Mouse (Mus musculus): ENCODE measurements around the gene Klf7. TPM values are rescaled to one million over a fixed set of nuclear protein-coding genes. Genes with fewer than 3 reads are reported as not detected.

The Klf7 gene
- polyA plus RNA-seq, 1 experiment = 11.8 TPM

DNA sequence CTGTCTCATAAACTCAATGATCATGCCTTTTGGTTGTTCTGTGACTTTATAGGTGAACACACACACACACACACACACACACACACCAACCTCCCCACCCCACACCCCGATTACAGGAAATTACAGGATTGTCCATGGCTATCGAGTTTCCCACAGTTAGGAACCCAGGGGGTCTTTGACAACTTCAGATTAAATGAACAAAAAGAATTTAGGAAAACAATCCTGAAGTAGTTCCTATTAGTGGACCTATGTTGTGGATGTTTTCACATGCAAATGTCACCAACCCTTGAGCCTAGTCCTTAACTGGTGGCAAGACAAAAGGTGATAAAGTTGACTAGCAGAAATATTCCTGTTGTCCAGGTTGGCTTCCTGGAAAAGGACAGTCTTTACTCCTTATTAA is 113.1 kb downstream of the Klf7 start:
- no peak for TF ChIP-seq POLR2A (IDR thresholded peaks at IDR 0.05; ENCODE audit: borderline replicate concordance, low read depth, low read length)
- no peak for TF ChIP-seq CTCF (IDR thresholded peaks at IDR 0.05; ENCODE audit: low read depth, low read length)
- Histone ChIP-seq H3K4me1 (ENCODE audit: control insufficient read depth, insufficient read depth, low read length) (0 out of 2 replicates have a peak, but pooled peaks cover 6% of the 10 kb centered on the region), H3K27ac (ENCODE audit: insufficient read depth, low read depth, low read length) (no peak overlapping the region), H3K4me3 (ENCODE audit: insufficient read depth, low read length) (no peak overlapping the region)

DNA sequence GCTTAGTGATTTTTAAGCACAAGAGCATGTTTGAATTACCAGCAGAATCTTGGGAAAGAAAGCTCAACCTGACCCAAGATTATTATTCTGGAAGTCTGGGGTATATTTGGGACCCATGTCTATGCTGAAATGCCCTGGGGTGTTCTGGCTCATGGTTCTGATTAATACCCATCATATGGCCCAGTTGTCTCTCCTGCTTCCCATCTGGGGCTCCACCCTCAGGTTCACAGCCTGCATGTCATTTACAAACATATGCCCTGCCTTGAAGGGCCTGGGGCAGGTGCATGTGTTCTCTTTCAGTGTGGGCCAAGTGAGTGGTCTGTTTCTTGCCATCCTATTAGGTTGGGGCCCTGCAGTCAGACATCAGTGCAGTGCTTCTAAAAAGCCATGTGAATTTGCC is 114.1 kb downstream of the Klf7 start:
- Histone ChIP-seq H3K27ac (ENCODE audit: insufficient read depth, low read depth, low read length) (no peak overlapping the region), H3K4me1 (ENCODE audit: control insufficient read depth, insufficient read depth, low read length) (peaks cover 15% of the 10 kb centered on the region), H3K4me3 (ENCODE audit: insufficient read depth, low read length) (no peak overlapping the region)
- no peak for TF ChIP-seq POLR2A (IDR thresholded peaks at IDR 0.05; ENCODE audit: borderline replicate concordance, low read depth, low read length)
- no peak for TF ChIP-seq CTCF (IDR thresholded peaks at IDR 0.05; ENCODE audit: low read depth, low read length)

DNA sequence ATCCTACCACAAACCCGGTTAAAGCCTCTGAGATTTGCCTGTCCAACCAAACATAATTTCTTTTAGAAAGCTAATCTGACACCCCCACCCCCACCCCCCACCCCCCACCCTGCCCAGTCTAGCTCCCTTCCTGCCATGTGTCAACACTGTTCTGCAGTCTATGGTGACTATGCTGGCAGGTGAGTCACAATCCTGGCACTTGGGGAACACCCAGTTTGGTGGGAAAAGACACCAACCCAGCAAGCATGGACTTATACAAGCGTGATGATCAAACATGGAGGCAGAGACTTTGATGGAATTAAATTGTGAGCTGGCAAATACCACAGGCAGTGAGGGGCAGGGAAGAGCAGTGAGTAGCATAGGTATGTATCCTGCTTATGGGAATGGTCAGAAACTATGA is 116.9 kb downstream of the Klf7 start:
- Histone ChIP-seq H3K27ac (ENCODE audit: insufficient read depth, low read depth, low read length) (no peak overlapping the region), H3K4me1 (ENCODE audit: control insufficient read depth, insufficient read depth, low read length) (peaks cover 27% of the 10 kb centered on the region), H3K4me3 (ENCODE audit: insufficient read depth, low read length) (no peak overlapping the region)
- TF ChIP-seq POLR2A (IDR thresholded peaks at IDR 0.05; ENCODE audit: borderline replicate concordance, low read depth, low read length) (no peak), CTCF (IDR thresholded peaks at IDR 0.05; ENCODE audit: low read depth, low read length) (no peak)

DNA sequence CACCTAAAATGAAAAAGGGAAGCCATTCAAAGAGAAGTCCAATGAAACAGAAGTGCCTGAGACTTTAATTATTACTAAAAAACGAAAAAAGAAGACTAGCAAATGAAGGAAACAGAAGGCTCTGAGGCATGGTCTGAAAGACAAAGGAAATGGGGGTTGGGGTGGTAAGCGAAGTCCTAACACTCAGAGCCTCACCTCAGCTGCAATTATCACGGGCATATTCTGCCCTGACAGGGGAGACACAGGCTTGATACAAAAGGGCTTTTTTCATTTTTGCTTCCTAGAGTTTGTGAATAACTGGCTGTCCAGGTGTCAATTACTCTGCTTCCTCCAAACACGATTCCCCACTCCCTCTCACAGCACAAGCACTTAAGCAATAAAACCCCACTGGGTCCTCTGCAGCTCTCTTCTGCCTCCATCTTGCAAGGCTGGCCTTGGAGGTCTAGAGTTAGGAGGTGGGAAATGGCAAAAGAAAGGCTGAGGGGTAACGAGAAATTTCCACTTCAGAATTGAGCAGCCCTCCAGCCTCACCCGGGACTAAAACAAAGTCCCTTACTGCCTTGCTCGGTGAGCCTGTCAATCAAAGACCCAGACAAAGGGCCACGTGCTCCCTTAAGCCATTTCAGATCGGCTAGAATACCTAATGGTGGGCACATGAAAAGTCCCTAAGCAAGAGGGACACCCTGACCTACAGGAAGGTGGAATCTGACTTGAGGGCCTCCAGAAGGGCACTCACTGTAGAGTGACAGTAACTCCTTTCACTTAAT is 118.4 kb downstream of the Klf7 start:
- Histone ChIP-seq H3K27ac (ENCODE audit: insufficient read depth, low read depth, low read length) (no peak overlapping the region), H3K4me3 (ENCODE audit: insufficient read depth, low read length) (no peak overlapping the region), H3K4me1 (ENCODE audit: control insufficient read depth, insufficient read depth, low read length) (peaks cover 27% of the 10 kb centered on the region)
- TF ChIP-seq POLR2A (IDR thresholded peaks at IDR 0.05; ENCODE audit: borderline replicate concordance, low read depth, low read length) (no peak), CTCF (IDR thresholded peaks at IDR 0.05; ENCODE audit: low read depth, low read length) (no peak)

DNA sequence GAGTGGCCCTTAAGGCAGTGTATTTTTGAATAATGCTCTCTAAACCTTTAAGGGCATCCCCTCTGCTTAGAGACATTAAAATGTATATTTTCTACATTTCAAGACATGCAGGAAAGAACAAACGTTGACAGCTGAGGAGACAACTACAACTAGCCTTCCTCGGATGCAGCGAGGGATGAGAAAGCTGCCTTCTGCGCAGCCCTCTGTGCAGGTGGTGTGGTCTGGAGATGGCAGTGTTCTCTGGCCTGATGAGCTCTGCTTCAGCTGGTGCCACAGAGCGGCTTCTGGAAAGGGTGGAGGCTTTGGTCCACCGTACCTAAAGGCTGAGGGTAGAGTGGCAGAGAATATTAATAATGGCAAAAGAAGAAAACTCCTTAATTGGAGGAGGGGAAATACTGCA is 120.0 kb downstream of the Klf7 start:
- TF ChIP-seq POLR2A (IDR thresholded peaks at IDR 0.05; ENCODE audit: borderline replicate concordance, low read depth, low read length) = no peak
- TF ChIP-seq CTCF (IDR thresholded peaks at IDR 0.05; ENCODE audit: low read depth, low read length) = no peak
- Histone ChIP-seq H3K27ac (ENCODE audit: insufficient read depth, low read depth, low read length) (no peak overlapping the region), H3K4me1 (ENCODE audit: control insufficient read depth, insufficient read depth, low read length) (peaks cover 21% of the 10 kb centered on the region), H3K4me3 (ENCODE audit: insufficient read depth, low read length) (no peak overlapping the region)

DNA sequence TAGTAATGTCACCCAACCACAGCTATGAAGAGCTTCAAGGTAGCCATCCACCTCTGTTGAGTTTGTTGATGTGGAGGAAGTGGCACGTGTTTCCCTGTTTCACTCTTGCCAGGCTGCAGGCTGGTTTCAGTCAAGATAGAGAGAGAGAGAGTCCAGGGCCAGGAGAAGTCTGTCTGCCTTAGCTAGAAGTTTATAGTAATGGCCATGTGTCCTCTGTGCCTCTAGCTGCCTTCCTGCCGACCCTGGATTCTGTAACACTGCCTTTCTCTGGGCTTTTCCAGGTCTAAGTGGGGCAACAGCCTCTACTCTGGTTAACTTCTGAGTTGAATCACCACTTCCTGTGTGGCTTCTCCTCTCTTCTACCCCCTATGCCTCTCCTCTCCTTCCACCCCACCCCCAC is 121.5 kb downstream of the Klf7 start:
- H3K27ac ChIP-seq (ENCODE audit: insufficient read depth, low read depth, low read length) = no peak overlapping the region
- H3K4me1 ChIP-seq (ENCODE audit: control insufficient read depth, insufficient read depth, low read length) = peaks cover 21% of the 10 kb centered on the region
- no peak overlapping the region for H3K4me3 ChIP-seq (ENCODE audit: insufficient read depth, low read length)
- TF ChIP-seq CTCF (IDR thresholded peaks at IDR 0.05; ENCODE audit: low read depth, low read length) = no peak
- TF ChIP-seq POLR2A (IDR thresholded peaks at IDR 0.05; ENCODE audit: borderline replicate concordance, low read depth, low read length) = no peak

DNA sequence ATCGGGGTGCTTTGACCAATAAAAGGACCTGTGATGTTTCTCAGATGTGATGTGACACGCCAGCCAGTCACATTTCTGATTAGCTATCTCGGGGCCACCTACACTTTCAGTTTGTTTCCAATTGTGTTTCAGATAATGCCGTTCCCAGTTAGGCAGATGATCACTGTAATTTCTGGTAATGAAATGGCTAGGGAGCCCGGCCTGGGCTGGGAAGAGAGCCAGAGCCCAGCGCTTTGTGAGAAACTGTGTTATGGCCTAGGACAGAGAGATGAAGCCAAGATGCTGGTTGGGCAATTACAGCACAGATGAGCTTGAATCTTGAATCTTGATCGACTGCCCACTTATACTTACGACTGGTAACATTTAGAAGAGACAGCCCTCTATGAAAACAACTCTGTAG is 122.6 kb downstream of the Klf7 start:
- Histone ChIP-seq H3K4me3 (ENCODE audit: insufficient read depth, low read length) (no peak overlapping the region), H3K27ac (ENCODE audit: insufficient read depth, low read depth, low read length) (no peak overlapping the region), H3K4me1 (ENCODE audit: control insufficient read depth, insufficient read depth, low read length) (peaks cover 21% of the 10 kb centered on the region)
- TF ChIP-seq CTCF (IDR thresholded peaks at IDR 0.05; ENCODE audit: low read depth, low read length) (no peak), POLR2A (IDR thresholded peaks at IDR 0.05; ENCODE audit: borderline replicate concordance, low read depth, low read length) (no peak)

DNA sequence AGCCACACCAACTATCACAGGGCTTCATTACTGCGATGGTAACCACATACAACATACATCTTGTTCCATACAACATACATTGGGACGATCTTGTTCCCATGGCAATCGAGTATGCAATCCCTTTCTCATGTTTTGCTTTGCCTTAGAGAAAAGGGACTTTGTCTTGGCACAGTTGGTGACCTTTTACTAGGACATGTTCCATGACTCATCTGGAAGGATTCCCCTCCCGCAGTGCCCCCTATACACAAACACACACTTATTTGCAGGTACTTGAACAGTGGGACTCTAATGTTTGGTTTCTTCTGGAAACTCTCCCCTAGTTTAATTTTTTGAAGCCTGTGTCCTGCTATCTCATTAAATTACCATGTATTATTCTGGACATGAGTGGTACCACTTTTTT is 123.2 kb downstream of the Klf7 start:
- TF ChIP-seq CTCF (IDR thresholded peaks at IDR 0.05; ENCODE audit: low read depth, low read length) = no peak
- no peak for TF ChIP-seq POLR2A (IDR thresholded peaks at IDR 0.05; ENCODE audit: borderline replicate concordance, low read depth, low read length)
- Histone ChIP-seq H3K27ac (ENCODE audit: insufficient read depth, low read depth, low read length) (no peak overlapping the region), H3K4me1 (ENCODE audit: control insufficient read depth, insufficient read depth, low read length) (peaks cover 21% of the 10 kb centered on the region), H3K4me3 (ENCODE audit: insufficient read depth, low read length) (no peak overlapping the region)

DNA sequence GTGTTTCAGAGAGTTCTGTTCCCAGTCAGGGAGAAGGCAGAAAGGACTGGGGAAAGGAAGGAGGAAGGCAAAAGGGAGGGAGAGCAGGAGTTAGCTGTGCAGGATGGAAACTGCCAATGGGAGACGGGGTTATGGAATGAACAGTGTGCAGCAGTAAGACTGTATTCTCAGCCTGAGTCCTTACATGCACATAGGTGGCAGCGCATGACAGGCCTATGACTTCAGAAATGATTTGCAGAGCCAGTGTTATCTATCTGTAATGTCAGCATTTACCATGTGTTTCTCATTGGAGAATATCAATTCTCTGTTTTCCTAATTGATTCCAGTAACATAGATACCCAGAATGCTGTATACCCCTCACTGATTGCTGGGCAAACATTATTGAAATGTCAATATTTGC is 123.9 kb downstream of the Klf7 start:
- Histone ChIP-seq H3K4me1 (ENCODE audit: control insufficient read depth, insufficient read depth, low read length) (peaks cover 13% of the 10 kb centered on the region), H3K4me3 (ENCODE audit: insufficient read depth, low read length) (no peak overlapping the region), H3K27ac (ENCODE audit: insufficient read depth, low read depth, low read length) (no peak overlapping the region)
- no peak for TF ChIP-seq CTCF (IDR thresholded peaks at IDR 0.05; ENCODE audit: low read depth, low read length)
- TF ChIP-seq POLR2A (IDR thresholded peaks at IDR 0.05; ENCODE audit: borderline replicate concordance, low read depth, low read length) = no peak

DNA sequence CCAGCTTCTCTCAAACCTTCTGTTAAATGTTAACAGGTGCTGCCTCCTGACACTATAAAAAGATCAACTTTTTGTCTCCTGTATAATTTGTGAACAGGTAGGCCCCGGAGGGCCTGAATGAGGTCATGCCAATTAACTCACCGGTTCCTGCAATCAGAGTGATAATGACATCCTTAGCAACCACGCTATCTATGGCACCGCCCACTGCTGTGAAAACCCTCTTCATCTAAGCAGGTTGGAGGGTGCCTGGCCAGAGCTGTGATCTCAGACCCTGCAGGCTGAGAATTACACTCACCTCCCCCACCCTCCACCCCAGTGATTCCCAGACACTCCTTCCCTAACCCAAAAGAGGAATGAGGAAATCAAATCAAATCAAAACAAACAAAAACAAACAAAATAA is 126.3 kb downstream of the Klf7 start:
- H3K27ac ChIP-seq (ENCODE audit: insufficient read depth, low read depth, low read length) = no peak overlapping the region
- TF ChIP-seq CTCF (IDR thresholded peaks at IDR 0.05; ENCODE audit: low read depth, low read length) (no peak), POLR2A (IDR thresholded peaks at IDR 0.05; ENCODE audit: borderline replicate concordance, low read depth, low read length) (no peak)

More for the DNA sequence above, 126.3 kb downstream of the Klf7 start:
- no peak overlapping the region for H3K4me3 ChIP-seq (ENCODE audit: insufficient read depth, low read length)
- peaks cover 5% of the 10 kb centered on the region for H3K4me1 ChIP-seq (ENCODE audit: control insufficient read depth, insufficient read depth, low read length)

All from bone marrow macrophage, adult 2 months (primary cell).